ENCODE assay signal across 20 mouse cellular contexts in the genomic region with DNA sequence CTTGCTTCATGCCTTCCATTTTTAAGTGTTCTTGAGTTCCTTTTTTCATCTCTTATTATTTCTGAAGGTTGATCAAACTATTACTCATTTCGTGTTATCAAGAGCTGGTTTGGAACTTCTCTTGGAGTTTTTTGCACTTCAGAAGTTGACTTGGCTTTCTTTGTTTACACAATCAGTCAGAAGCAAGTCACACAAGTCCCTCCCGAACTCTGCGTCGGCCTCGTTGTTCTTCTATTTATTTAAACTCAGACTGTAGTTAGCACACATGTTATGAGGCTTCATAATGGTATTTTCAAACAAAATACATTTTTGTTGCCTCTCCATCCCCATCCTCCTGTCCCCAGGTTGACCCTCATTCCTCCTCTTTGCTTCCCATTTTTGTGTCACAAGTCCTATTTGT.
"Had no signal": no experiment of that assay in that cellular context is flagged by ENCODE, and none has a peak within 500 bp of the region (broad histone marks: within the 10 kb centered on the region; RNA-seq: fewer than 3 reads in every experiment).

No protein-coding gene starts in this region.

- H3K4me1 ChIP-seq: limb, embryonic 15.5 days; liver, embryonic 12.5 days; midbrain, embryonic 10.5 days; midbrain, embryonic 12.5 days; neural tube, embryonic 13.5 days; neural tube, embryonic 15.5 days had no signal

- H3K4me3 ChIP-seq: limb, embryonic 15.5 days; liver, embryonic 12.5 days; lung, embryonic 15.5 days; midbrain, embryonic 10.5 days; midbrain, embryonic 12.5 days; myocyte; neural tube, embryonic 13.5 days; neural tube, embryonic 15.5 days had no signal

- H3K27me3 ChIP-seq: limb, embryonic 15.5 days; liver, embryonic 12.5 days; lung, embryonic 15.5 days; midbrain, embryonic 12.5 days; neural tube, embryonic 13.5 days; neural tube, embryonic 15.5 days had no signal

- H3K36me3 ChIP-seq: limb, embryonic 15.5 days; liver, embryonic 12.5 days; lung, embryonic 15.5 days; midbrain, embryonic 10.5 days; midbrain, embryonic 12.5 days; neural tube, embryonic 13.5 days; neural tube, embryonic 15.5 days had no signal

- H3K9ac ChIP-seq: limb, embryonic 15.5 days; liver, embryonic 12.5 days; liver, embryonic 14.5 days; lung, embryonic 15.5 days; midbrain, embryonic 12.5 days; neural tube, embryonic 13.5 days; neural tube, embryonic 15.5 days had no signal

- H3K9me3 ChIP-seq: limb, embryonic 15.5 days; liver, embryonic 12.5 days; lung, embryonic 15.5 days; midbrain, embryonic 10.5 days; midbrain, embryonic 12.5 days; neural tube, embryonic 13.5 days; neural tube, embryonic 15.5 days had no signal

- H3K4me2 ChIP-seq: limb, embryonic 15.5 days; liver, embryonic 12.5 days; lung, embryonic 15.5 days; midbrain, embryonic 12.5 days; neural tube, embryonic 13.5 days; neural tube, embryonic 15.5 days had no signal

- DNase-seq: lung, adult 18-20 months; midbrain, embryonic 14.5 days; retina, postnatal 1 day; right cerebral cortex, adult 18-20 months; right cerebral cortex, postnatal 25 days; right cerebral cortex, postnatal 4 days; spleen, adult 18-20 months; thymus, adult 2 months; thymus, postnatal 25 days; thymus, postnatal 4 days had no signal

- ATAC-seq: liver, embryonic 12.5 days; midbrain, embryonic 16.5 days had no signal

- H3K27ac ChIP-seq: limb, embryonic 15.5 days; liver, embryonic 12.5 days; liver, embryonic 14.5 days; lung, embryonic 15.5 days; midbrain, embryonic 10.5 days; midbrain, embryonic 12.5 days; neural tube, embryonic 13.5 days; neural tube, embryonic 15.5 days had no signal
